Mouse (Mus musculus) kidney, adult 2 months (tissue): ENCODE results near the gene Tubgcp6.

ENCODE experiments used
- CTCF ChIP-seq: fragments of 200-500 bp; conservative IDR thresholded peaks from 2 replicates; pipeline ENCODE4 v1.5.1; 2011; ENCODE audit warnings: low read depth, mild to moderate bottlenecking, control low read depth, low read length, moderate library complexity, mixed read lengths; ENCODE audit not compliant: insufficient read depth, insufficient read length
- POLR2A ChIP-seq: fragments of 200-500 bp; IDR thresholded peaks from one replicate; pipeline ENCODE4 v1.6.1; 2011; ENCODE audit warnings: low read depth, low read length, control low read depth

GRCm38 (mm10) chr15:89097450-89097849 lies 25.5 kb downstream of the Tubgcp6 start:
- no peak for TF ChIP-seq CTCF
- no peak for TF ChIP-seq POLR2A
